Mouse (Mus musculus) hindlimb bud, embryonic 11.5 days (tissue): ENCODE data around the gene Gm44511.
"Not testable (repeated sequence)": the region's sequence is repeated elsewhere in the genome, so short reads cannot be mapped to it uniquely, and the experiment has no call there.

ENCODE experiments used
- DNase-seq: peaks from one replicate; pipeline ENCODE4 v3.0.0-alpha.2; 2012; ENCODE audit warnings: low read depth, low spot score; ENCODE audit errors: extremely low spot score

Gm44511 gene

GRCm38 (mm10) chr6:128800696-128801095, 25.4 kb downstream of the Gm44511 start:
- not testable (repeated sequence) for DNase-seq

GRCm38 (mm10) chr6:128799896-128800270, 26.2 kb downstream of the Gm44511 start:
- DNase-seq: no peak

GRCm38 (mm10) chr6:128799144-128799895, 26.8 kb downstream of the Gm44511 start:
- peak; percentile 83 for DNase-seq

- not testable (repeated sequence) for DNase-seq
Observed at GRCm38 (mm10) chr6:128798772-128799143, 27.4 kb downstream of the Gm44511 start.

- DNase-seq: no peak
Observed at GRCm38 (mm10) chr6:128797936-128798771, 28.0 kb downstream of the Gm44511 start.

GRCm38 (mm10) chr6:128797185-128797905, 28.8 kb downstream of the Gm44511 start:
- DNase-seq: no peak

GRCm38 (mm10) chr6:128796321-128796955, 29.7 kb downstream of the Gm44511 start:
- no peak for DNase-seq

- no peak for DNase-seq
Observed at GRCm38 (mm10) chr6:128793734-128794133, 32.4 kb downstream of the Gm44511 start.

- not testable (repeated sequence) for DNase-seq
Observed at GRCm38 (mm10) chr6:128790491-128790994, 35.6 kb downstream of the Gm44511 start.

- DNase-seq: no peak
Observed at GRCm38 (mm10) chr6:128789115-128789514, 37.0 kb downstream of the Gm44511 start, which contains the start of gene Klrb1c. Gene Klrb1c, minus strand, starts transcription at chr6:128789215.

GRCm38 (mm10) chr6:128788517-128788916, 37.6 kb downstream of the Gm44511 start:
- DNase-seq: no peak

GRCm38 (mm10) chr6:128786396-128786795, 39.7 kb downstream of the Gm44511 start:
- not testable (repeated sequence) for DNase-seq

GRCm38 (mm10) chr6:128769481-128770253, 56.4 kb downstream of the Gm44511 start:
- DNase-seq: no peak

- DNase-seq: no peak
Observed at GRCm38 (mm10) chr6:128768047-128768446, 58.1 kb downstream of the Gm44511 start.

GRCm38 (mm10) chr6:128766486-128767254, 59.4 kb downstream of the Gm44511 start:
- DNase-seq: not testable (repeated sequence)

- no peak for DNase-seq
Observed at GRCm38 (mm10) chr6:128765211-128765610, 60.9 kb downstream of the Gm44511 start.

- no peak for DNase-seq
Observed at GRCm38 (mm10) chr6:128764598-128764997, 61.5 kb downstream of the Gm44511 start.

- DNase-seq: peak; percentile 90
Observed at GRCm38 (mm10) chr6:128763736-128764523, 62.2 kb downstream of the Gm44511 start.
